Mouse (Mus musculus): Measurements from ENCODE around the gene Ccdc124.

GRCm38 (mm10) chr8:70872643-70873363, 932 bp downstream of the Ccdc124 start:
- TF ChIP-seq CTCF (IDR thresholded peaks at IDR 0.05; ENCODE audit: low read depth) (no peak), EP300 (optimal IDR thresholded peaks at IDR 0.05) (no peak)

Data from stomach, postnatal 0 days (tissue).